Mouse (Mus musculus): ENCODE measurements around the gene Sars2.

The Sars2 gene

DNA sequence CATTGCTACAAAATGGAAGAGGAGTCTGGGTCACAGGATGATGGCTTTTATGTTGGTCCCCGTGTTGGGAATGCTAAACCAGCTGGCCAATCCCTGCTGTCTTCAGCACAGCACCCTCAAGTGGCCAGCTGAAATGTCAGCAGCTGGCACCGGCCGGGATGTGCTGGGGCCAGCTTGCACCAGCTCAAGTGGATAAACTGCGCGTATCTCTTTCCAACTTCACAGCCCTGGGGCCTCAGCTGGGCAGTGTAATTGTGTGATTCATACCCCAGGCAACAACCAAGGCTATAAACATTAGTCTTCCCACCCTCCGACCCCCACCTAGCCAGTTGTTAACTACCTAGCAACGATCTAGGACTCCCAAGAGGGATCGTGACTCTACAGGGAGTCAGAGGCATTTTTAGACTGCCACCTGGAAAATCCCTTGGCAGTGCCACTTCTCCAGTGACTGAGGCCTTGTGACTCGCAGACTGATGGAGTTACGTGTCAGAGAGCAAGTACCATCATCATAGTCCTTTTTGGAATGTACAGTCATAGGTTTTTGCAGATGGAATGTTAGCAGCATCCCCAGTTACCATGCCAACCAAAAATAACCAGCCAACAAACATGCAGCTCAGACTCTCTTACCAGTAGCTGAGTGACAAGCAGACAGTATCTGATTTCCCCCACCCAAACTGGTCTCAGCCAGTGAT, 14.0 kb upstream of the Sars2 start:
- DNase-seq = peak in 1 of 2 experiments; percentile 26

DNA sequence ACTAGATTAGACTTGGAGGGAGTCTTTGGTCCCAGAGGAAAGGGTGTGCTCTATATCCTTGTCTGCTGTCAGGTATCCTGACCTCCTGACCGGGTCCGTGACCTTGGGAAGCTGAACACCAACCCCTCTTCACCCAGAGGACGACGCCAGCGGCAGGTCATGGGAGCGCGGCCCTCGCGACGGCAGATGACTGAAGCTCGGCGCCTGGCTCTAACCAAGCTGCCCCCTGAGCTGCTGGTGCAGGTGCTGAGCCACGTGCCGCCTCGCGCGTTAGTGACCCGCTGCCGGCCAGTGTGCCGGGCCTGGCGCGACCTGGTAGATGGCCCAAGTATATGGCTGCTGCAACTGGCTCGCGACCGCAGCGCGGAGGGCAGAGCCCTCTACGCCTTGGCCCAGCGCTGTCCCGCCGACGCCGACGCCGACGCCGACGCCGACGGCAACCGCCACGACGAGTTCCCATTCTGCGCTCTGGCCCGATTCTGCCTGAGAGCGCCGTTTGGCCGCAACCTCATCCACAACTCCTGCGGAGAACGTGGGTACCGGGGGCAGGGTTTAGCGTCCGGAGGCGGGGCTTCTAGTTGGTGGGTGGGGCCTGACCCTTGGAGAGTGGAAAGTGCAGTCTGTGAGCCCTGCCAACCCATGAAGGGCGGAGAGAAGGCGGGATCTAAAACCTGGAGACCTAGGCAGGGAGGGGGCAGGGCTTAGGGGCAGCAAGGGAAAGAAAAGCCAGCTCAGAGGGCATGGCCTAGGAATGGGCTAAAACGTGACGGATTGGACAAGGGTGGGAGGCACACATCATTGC, 9.2 kb upstream of the Sars2 start:
- peak; percentile 68 to 81 for DNase-seq

DNA sequence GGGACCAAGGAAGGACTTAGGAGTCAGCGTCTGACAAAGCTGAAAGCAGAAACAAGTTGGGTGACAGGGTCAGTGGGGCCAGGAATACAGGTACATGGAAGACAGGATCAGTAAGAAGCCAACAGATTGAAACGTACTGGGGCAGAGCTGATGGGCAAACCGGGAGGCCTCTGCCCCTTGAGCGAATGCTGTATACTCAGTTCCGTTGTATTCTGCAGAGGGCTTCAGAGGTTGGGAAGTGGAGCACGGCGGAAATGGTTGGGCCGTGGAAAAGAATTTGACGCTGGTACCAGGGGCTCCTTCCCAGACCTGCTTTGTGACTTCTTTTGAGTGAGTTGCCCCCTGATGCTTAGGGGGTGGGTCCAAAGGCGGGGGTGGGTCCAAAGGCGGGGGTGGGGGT, 8.6 kb upstream of the Sars2 start:
- DNase-seq = no peak

DNA sequence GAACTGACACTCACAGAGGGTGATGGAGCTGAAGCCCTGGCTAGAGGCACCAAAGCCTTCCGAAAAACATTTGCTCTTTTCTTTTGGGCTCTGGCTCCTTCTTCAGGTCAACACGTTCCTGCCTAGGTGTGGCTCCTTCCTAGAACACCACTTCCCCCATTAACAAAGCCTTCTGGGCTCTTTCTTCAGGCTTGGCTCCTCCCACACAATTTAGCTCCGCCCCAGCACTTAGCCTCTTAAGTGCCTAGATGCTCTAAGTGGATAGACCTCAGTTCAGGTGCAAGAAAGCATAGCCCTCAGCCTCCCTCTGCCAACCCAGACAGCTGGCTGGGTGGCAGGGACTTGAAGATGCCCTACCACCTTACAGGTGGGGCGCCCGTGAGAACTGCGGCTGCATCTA, 6.1 kb upstream of the Sars2 start:
- no peak for DNase-seq

DNA sequence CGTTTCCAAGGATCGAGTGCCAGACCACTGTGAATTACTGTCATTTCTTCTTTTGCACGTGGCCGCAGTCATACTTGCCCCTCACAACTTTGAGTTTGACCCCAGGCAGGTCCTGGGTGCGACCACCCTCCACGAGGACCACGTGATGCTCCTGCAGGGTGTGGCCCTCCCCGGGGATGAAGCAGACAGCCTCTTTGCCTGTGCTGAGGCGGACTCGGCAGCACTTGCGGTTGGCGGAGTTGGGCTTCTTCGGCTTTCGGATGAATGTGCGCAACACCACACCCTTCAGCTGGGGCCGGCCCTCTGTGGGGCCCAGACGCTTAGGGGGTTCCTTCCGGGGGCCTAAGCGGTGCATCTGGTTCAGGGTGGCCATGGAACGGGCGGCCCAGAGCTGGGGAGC, 2.0 kb upstream of the Sars2 start:
- no peak for DNase-seq

GRCm38 (mm10) chr7:28740949-28741348, 843 bp upstream of the Sars2 start:
- no peak for DNase-seq

DNA sequence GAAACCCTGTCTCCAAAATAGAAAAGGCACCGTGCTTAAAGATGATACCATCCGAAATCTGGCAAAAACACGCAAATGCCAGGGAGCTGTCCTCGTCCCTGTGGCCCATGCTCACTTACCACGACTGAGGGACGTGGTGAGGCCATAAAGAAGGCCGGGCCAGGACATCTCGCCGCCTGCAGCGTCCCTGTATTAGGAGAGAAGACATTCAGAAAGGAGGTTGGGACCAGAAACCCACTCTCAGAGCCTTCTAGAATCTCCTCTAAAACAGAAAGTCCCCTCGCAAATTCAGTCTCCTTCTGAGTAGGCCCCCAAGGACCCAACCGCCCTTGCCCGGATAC, 454 bp upstream of the Sars2 start:
- no peak for DNase-seq

DNA sequence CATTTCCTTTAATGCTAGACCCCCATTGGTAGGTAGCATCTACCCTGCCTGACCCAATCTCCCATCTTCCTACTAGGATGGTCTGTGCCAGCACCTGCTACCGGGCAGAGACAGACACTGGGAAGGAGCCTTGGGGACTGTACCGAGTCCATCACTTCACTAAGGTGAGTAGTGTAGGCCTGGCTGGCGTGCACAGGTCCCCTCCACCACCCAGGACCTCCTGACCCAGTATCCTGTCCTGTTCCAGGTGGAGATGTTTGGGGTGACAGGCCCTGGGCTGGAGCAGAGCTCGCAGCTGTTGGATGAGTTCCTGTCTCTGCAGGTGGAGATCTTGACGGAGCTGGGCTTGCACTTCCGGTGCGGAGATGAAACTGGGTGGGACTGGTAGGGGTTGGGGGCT, 8.1 kb downstream of the Sars2 start:
- DNase-seq = no peak

DNA sequence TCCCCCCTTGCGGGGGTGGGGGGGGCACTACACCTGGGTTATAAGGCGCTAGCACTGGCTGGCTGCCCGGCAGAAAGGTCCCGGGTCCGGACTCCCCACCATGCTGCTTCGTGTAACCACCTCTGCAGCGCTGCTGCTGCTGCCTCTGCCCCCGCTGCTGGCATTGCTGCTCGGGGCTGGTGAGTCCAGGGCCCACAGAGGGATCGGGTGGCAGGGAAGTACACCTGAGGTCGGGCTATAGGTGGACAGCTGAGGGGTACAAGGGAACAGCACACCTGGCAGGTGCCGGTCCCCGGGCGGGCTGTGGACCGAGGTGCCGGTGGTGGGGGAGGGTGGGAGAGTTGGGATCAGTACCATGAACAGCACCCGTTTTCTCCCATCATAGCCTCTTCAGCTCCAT, 14.3 kb downstream of the Sars2 start, which contains the start of gene Ccer2:
Gene Ccer2, plus strand, starts transcription at position 96 of the 400 bp plus-strand sequence.
- no peak for DNase-seq

GRCm38 (mm10) chr7:28758623-28759022, 16.8 kb downstream of the Sars2 start:
- no peak for DNase-seq

DNA sequence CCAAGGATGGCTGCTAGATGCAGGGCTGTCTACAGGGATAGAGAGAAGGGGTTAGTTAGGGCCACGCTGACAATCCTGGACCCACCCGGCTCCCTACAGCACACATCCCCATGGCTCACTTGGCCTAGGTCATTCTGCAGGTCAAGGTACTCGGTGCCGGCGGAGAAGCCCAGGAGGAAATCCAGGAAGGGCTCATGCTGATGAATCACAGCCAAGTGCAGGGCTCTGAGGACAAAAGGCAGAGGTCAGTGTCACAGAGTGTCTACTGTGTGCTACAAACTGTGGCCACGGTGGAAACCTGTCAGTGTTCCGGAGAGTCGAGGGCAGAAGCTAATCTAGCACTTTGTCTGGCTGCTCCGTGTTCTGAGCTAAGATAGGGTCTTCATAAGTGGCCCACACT, 20.1 kb downstream of the Sars2 start:
- DNase-seq = no peak

- no peak for DNase-seq
Measured at GRCm38 (mm10) chr7:28765211-28765610, 23.4 kb downstream of the Sars2 start.

DNA sequence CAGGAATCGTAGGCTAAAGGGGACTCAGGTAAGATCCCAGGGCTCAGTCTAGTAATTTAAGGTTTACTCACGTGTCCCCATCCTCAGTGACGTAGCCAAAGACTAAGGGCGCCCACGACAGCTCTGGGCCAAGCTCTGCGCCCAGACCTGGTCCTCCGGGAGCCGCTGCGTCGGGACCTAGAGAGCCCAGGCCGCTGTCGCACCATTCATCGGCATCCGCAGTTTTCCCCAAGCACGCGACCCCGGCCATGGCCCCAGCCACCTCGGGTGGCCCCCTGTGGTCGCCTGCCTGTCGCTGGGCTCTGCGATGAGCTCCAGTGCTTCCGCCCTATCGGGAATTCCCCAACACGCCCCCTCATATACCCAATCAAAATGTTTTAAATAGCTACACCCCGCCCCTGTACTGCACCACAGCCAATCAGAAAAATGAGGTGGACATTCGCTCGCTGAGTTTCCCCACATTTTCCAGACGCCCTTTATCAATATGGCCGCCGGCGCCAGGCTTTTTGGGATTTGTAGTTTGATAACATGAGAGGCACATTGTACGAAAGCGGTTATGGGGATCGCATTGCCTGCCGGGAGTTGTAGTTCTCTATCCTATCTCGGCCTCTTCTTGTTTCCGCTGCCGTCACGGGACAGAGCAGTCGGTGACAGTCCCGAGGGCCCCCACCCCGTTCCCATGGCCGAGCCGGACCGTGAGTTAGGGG, 24.5 kb downstream of the Sars2 start, which contains the start of gene Sirt2:
Gene Sirt2, plus strand, starts transcription at position 563 of the 707 bp plus-strand sequence.
- peak; percentile 95 to 99 for DNase-seq

DNA sequence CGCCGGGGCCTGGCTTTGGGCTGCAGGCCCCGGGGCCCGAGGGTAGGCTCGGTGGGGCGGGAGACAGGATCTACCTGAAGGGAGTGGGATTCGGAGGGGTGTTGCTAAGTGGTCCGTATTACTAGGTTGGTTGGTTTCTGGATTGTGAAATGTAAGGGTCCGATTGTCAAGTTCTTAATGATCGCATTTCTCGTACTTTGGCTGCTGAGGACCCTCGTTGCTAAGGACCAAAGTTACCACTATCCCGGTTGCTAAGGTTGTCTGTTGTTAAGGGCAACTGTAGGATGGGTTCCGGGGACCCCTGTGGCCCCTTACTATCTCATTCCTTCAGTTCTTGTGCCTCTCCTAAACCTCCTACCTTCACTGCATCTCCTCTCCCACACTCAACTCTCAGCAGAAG, 25.1 kb downstream of the Sars2 start:
- DNase-seq = no peak

- peak in 1 of 2 experiments; percentile 29 for DNase-seq
Measured at GRCm38 (mm10) chr7:28767462-28767965, 25.7 kb downstream of the Sars2 start, which contains the start of gene Nfkbib. TSS of gene Nfkbib (minus strand) at chr7:28767512.

GRCm38 (mm10) chr7:28769414-28769958, 27.7 kb downstream of the Sars2 start:
- no peak for DNase-seq

GRCm38 (mm10) chr7:28770309-28770708, 28.5 kb downstream of the Sars2 start:
- DNase-seq = no peak

- no peak for DNase-seq
Measured at GRCm38 (mm10) chr7:28771867-28772266, 30.1 kb downstream of the Sars2 start.

DNA sequence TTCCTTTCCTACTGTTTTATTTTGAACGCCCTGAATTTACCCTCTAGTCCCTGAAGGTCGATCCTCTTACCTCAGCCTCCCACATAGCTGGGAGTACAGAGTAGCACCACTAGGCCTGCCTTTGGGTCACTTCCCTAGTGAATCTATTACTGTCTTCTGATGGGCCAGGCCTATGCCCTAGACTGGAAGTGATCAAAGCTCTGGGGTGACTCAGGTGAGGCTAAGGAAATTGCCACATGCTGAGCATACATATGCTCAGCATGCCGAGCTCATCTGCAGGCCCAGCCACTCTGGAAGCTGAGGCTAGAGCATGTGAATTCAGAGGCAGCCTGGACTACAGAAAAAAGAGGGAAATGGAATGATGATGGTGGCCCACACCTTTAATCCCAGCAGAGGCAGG, 31.4 kb downstream of the Sars2 start:
- DNase-seq = peak; percentile 37 to 43

GRCm38 (mm10) chr7:28774164-28774563, 32.4 kb downstream of the Sars2 start:
- DNase-seq = peak in 1 of 2 experiments; percentile 44

DNA sequence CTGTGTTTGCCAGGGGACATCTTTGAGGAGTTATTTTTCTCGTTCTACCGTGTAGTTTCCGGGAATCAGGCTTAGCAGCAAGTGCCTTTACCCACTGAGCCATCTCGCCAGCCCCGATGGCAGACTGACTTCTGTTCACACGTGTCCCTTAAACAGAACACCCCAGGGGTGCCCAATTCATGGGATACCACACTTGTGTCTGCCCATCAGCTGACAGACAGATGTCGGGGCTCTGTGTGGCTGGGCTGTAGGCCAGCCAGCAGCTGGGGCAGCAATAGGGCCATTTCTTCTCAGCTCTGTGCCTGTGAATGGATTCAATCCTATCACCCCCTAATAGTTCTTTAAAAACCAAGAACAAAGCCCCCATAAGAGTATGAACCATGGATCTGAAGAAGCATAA, 33.3 kb downstream of the Sars2 start:
- no peak for DNase-seq

GRCm38 (mm10) chr7:28778825-28779224, 37.0 kb downstream of the Sars2 start:
- DNase-seq = peak in 1 of 2 experiments; percentile 31

- DNase-seq = peak; percentile 89 to 91
Measured at GRCm38 (mm10) chr7:28780067-28780658, 38.4 kb downstream of the Sars2 start.

All from cerebellum, adult 18-20 months (tissue).